Mouse (Mus musculus): ENCODE measurements around the gene Klk5. TPM values are rescaled to one million over a fixed set of nuclear protein-coding genes. Genes with fewer than 3 reads are reported as not detected.

The Klk5 gene
- total RNA-seq, 2 experiments from 2014 or later, result not detected

GRCm38 (mm10) chr7:43873674-43874073 is 31.9 kb downstream of the Klk5 start:
- ATAC-seq (replicated peaks; ENCODE audit: low FRiP score, poor library complexity, severe bottlenecking), result no peak

- no peak for ATAC-seq (replicated peaks; ENCODE audit: low FRiP score, poor library complexity, severe bottlenecking)
Measured at GRCm38 (mm10) chr7:43874868-43875375, 33.2 kb downstream of the Klk5 start.

- ATAC-seq (replicated peaks; ENCODE audit: low FRiP score, poor library complexity, severe bottlenecking), result no peak
Measured at GRCm38 (mm10) chr7:43876444-43876843, 34.7 kb downstream of the Klk5 start.

GRCm38 (mm10) chr7:43878281-43878680 is 36.5 kb downstream of the Klk5 start:
- no peak for ATAC-seq (replicated peaks; ENCODE audit: low FRiP score, poor library complexity, severe bottlenecking)

GRCm38 (mm10) chr7:43880912-43881311 is 39.1 kb downstream of the Klk5 start, which contains the start of gene Klk4:
Gene Klk4, plus strand, starts transcription at chr7:43881160.
- ATAC-seq (replicated peaks; ENCODE audit: low FRiP score, poor library complexity, severe bottlenecking), result no peak

GRCm38 (mm10) chr7:43882346-43882745 is 40.6 kb downstream of the Klk5 start:
- no peak for ATAC-seq (replicated peaks; ENCODE audit: low FRiP score, poor library complexity, severe bottlenecking)

- ATAC-seq (replicated peaks; ENCODE audit: low FRiP score, poor library complexity, severe bottlenecking), result no peak
Measured at GRCm38 (mm10) chr7:43882811-43883210, 41.0 kb downstream of the Klk5 start.

GRCm38 (mm10) chr7:43883547-43883946 is 41.8 kb downstream of the Klk5 start:
- no peak for ATAC-seq (replicated peaks; ENCODE audit: low FRiP score, poor library complexity, severe bottlenecking)

GRCm38 (mm10) chr7:43891365-43891764 is 49.6 kb downstream of the Klk5 start:
- ATAC-seq (replicated peaks; ENCODE audit: low FRiP score, poor library complexity, severe bottlenecking), result no peak

GRCm38 (mm10) chr7:43891788-43892187 is 50.0 kb downstream of the Klk5 start:
- no peak for ATAC-seq (replicated peaks; ENCODE audit: low FRiP score, poor library complexity, severe bottlenecking)

GRCm38 (mm10) chr7:43894836-43895235 is 53.1 kb downstream of the Klk5 start:
- no peak for ATAC-seq (replicated peaks; ENCODE audit: low FRiP score, poor library complexity, severe bottlenecking)

Other genes with a start within 250 kb of the Klk5 start
- gene Zfp819, start 234.8 kb upstream of the Klk5 start, total RNA-seq (2015; ENCODE audit: low replicate concordance), result not detected in 2 replicates
- gene Zfp819, start 234.8 kb upstream of the Klk5 start, total RNA-seq (2017; ENCODE audit: low replicate concordance), result not detected in 2 replicates
- gene Ceacam18, start 207.3 kb upstream of the Klk5 start, total RNA-seq (2015; ENCODE audit: low replicate concordance), result not detected in 2 replicates
- gene Ceacam18, start 207.3 kb upstream of the Klk5 start, total RNA-seq (2017; ENCODE audit: low replicate concordance), result not detected in 2 replicates
- 4.0 and 8.8 TPM in 2 replicates for gene Siglece, start 181.8 kb upstream of the Klk5 start, total RNA-seq (2015; ENCODE audit: low replicate concordance)
- 5.5 and 6.4 TPM in 2 replicates for gene Siglece, start 181.8 kb upstream of the Klk5 start, total RNA-seq (2017; ENCODE audit: low replicate concordance)
- gene Ctu1, start 170.0 kb upstream of the Klk5 start, total RNA-seq (2015; ENCODE audit: low replicate concordance), result 1.0 TPM in 1 of 2 replicates, not detected in the other
- gene Ctu1, start 170.0 kb upstream of the Klk5 start, total RNA-seq (2017; ENCODE audit: low replicate concordance), result 0.42 and 1.6 TPM in 2 replicates
- not detected in 2 replicates for gene Klk14, start 151.6 kb upstream of the Klk5 start, total RNA-seq (2015; ENCODE audit: low replicate concordance)
- gene Klk14, start 151.6 kb upstream of the Klk5 start, total RNA-seq (2017; ENCODE audit: low replicate concordance), result not detected in 2 replicates
- gene Klk13, start 129.4 kb upstream of the Klk5 start, total RNA-seq (2015; ENCODE audit: low replicate concordance), result not detected in 2 replicates
- gene Klk13, start 129.4 kb upstream of the Klk5 start, total RNA-seq (2017; ENCODE audit: low replicate concordance), result not detected in 2 replicates
- not detected in 2 replicates for gene Klk12, start 73.1 kb upstream of the Klk5 start, total RNA-seq (2015; ENCODE audit: low replicate concordance)
- not detected in 2 replicates for gene Klk12, start 73.1 kb upstream of the Klk5 start, total RNA-seq (2017; ENCODE audit: low replicate concordance)
- gene Klk11, start 67.4 kb upstream of the Klk5 start, total RNA-seq (2015; ENCODE audit: low replicate concordance), result not detected in 2 replicates
- gene Klk11, start 67.4 kb upstream of the Klk5 start, total RNA-seq (2017; ENCODE audit: low replicate concordance), result not detected in 2 replicates
- not detected in 2 replicates for gene Klk10, start 60.9 kb upstream of the Klk5 start, total RNA-seq (2015; ENCODE audit: low replicate concordance)
- gene Klk10, start 60.9 kb upstream of the Klk5 start, total RNA-seq (2017; ENCODE audit: low replicate concordance), result not detected in 2 replicates
- not detected in 2 replicates for gene Klk9, start 50.1 kb upstream of the Klk5 start, total RNA-seq (2015; ENCODE audit: low replicate concordance)
- not detected in 2 replicates for gene Klk9, start 50.1 kb upstream of the Klk5 start, total RNA-seq (2017; ENCODE audit: low replicate concordance)
- gene Klk8, start 44.4 kb upstream of the Klk5 start, total RNA-seq (2015; ENCODE audit: low replicate concordance), result 6.1 TPM in 1 of 2 replicates, not detected in the other
- 0.56 and 8.3 TPM in 2 replicates for gene Klk8, start 44.4 kb upstream of the Klk5 start, total RNA-seq (2017; ENCODE audit: low replicate concordance)
- gene Klk7, start 30.7 kb upstream of the Klk5 start, total RNA-seq (2015; ENCODE audit: low replicate concordance), result not detected in 2 replicates
- gene Klk7, start 30.7 kb upstream of the Klk5 start, total RNA-seq (2017; ENCODE audit: low replicate concordance), result not detected in 2 replicates
- not detected in 2 replicates for gene Klk6, start 17.5 kb upstream of the Klk5 start, total RNA-seq (2015; ENCODE audit: low replicate concordance)
- not detected in 2 replicates for gene Klk6, start 17.5 kb upstream of the Klk5 start, total RNA-seq (2017; ENCODE audit: low replicate concordance)
- not detected in 2 replicates for gene Klk4, start 39.2 kb downstream of the Klk5 start, total RNA-seq (2015; ENCODE audit: low replicate concordance)
- gene Klk4, start 39.2 kb downstream of the Klk5 start, total RNA-seq (2017; ENCODE audit: low replicate concordance), result not detected in 2 replicates
- gene Klk15, start 91.8 kb downstream of the Klk5 start, total RNA-seq (2015; ENCODE audit: low replicate concordance), result not detected in 2 replicates
- not detected in 2 replicates for gene Klk15, start 91.8 kb downstream of the Klk5 start, total RNA-seq (2017; ENCODE audit: low replicate concordance)
- not detected in 2 replicates for gene Klk1b8, start 108.7 kb downstream of the Klk5 start, total RNA-seq (2015; ENCODE audit: low replicate concordance)
- gene Klk1b8, start 108.7 kb downstream of the Klk5 start, total RNA-seq (2017; ENCODE audit: low replicate concordance), result not detected in 2 replicates
- not detected in 2 replicates for gene Klk1b1, start 124.8 kb downstream of the Klk5 start, total RNA-seq (2015; ENCODE audit: low replicate concordance)
- not detected in 2 replicates for gene Klk1b1, start 124.8 kb downstream of the Klk5 start, total RNA-seq (2017; ENCODE audit: low replicate concordance)
- not detected in 2 replicates for gene Klk1b9, start 134.1 kb downstream of the Klk5 start, total RNA-seq (2015; ENCODE audit: low replicate concordance)
- gene Klk1b9, start 134.1 kb downstream of the Klk5 start, total RNA-seq (2017; ENCODE audit: low replicate concordance), result not detected in 2 replicates
- not detected in 2 replicates for gene Klk1b11, start 153.9 kb downstream of the Klk5 start, total RNA-seq (2015; ENCODE audit: low replicate concordance)
- not detected in 2 replicates for gene Klk1b11, start 153.9 kb downstream of the Klk5 start, total RNA-seq (2017; ENCODE audit: low replicate concordance)
- not detected in 2 replicates for gene Klk1b26, start 170.2 kb downstream of the Klk5 start, total RNA-seq (2015; ENCODE audit: low replicate concordance)
- gene Klk1b26, start 170.2 kb downstream of the Klk5 start, total RNA-seq (2017; ENCODE audit: low replicate concordance), result not detected in 2 replicates
- gene Klk1b27, start 210.3 kb downstream of the Klk5 start, total RNA-seq (2015; ENCODE audit: low replicate concordance), result not detected in 2 replicates
- gene Klk1b27, start 210.3 kb downstream of the Klk5 start, total RNA-seq (2017; ENCODE audit: low replicate concordance), result not detected in 2 replicates